Mouse (Mus musculus): ENCODE results near the gene Tmem63b. TPM values are rescaled to one million over a fixed set of nuclear protein-coding genes. Genes with fewer than 3 reads are reported as not detected.

The Tmem63b gene
- polyA plus RNA-seq, 1 experiment from 2014 or later, result 22.6 TPM

- no peak for TF ChIP-seq CTCF (IDR thresholded peaks at IDR 0.05; ENCODE audit: low read depth)
- no peak for ATAC-seq
- no peaks in the 10 kb centered on the region for H3K36me3 ChIP-seq (ENCODE audit: control insufficient read depth, insufficient read depth)
- no peak overlapping the region for H3K9ac ChIP-seq (ENCODE audit: low read depth, low read length)
- H3K4me3 ChIP-seq (ENCODE audit: low read depth, low read length), result no peak overlapping the region
- WGBS, result 44% methylated on average over 3 of the region's 3 CpGs
- H3K27me3 ChIP-seq (replicated peaks; ENCODE audit: control insufficient read depth, insufficient read depth, low read length), result no peaks in the 10 kb centered on the region
- H3K27ac ChIP-seq (ENCODE audit: low read depth, low read length), result no peak overlapping the region
- H3K4me1 ChIP-seq (replicated peaks; ENCODE audit: control insufficient read depth, insufficient read depth, low read length), result no peaks in the 10 kb centered on the region
- no peak overlapping the region for H3K4me2 ChIP-seq (replicated peaks; ENCODE audit: low read depth)
- H3K9me3 ChIP-seq (ENCODE audit: control insufficient read depth), result no peaks in the 10 kb centered on the region
Measured at GRCm38 (mm10) chr17:45709829-45710228, 23.1 kb upstream of the Tmem63b start.

DNA sequence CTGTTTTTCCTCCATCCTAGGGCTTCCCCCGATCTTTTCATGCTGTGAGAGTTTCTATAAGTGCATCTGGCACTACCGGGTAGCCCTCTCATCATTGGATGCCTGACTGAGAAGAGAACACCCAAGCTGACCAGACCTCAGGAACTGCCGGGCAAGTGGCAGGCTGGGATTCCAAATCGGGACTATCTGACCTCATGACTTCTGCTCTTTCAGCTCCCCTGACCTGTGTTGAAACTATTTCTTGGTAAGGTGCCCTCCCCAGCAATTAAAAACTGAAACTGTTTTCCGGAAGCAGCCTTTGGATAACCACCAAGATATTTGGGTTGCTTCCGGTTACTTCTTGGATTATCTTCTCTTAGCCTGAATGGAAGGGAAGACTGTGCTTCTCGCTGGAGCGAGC is 21.5 kb upstream of the Tmem63b start:
- Histone ChIP-seq H3K4me2 (replicated peaks; ENCODE audit: low read depth) (no peak overlapping the region), H3K36me3 (ENCODE audit: control insufficient read depth, insufficient read depth) (no peaks in the 10 kb centered on the region), H3K27me3 (replicated peaks; ENCODE audit: control insufficient read depth, insufficient read depth, low read length) (no peaks in the 10 kb centered on the region), H3K27ac (ENCODE audit: low read depth, low read length) (no peak overlapping the region), H3K9me3 (ENCODE audit: control insufficient read depth) (no peaks in the 10 kb centered on the region), H3K4me3 (ENCODE audit: low read depth, low read length) (no peak overlapping the region), H3K9ac (ENCODE audit: low read depth, low read length) (no peak overlapping the region), H3K4me1 (replicated peaks; ENCODE audit: control insufficient read depth, insufficient read depth, low read length) (no peaks in the 10 kb centered on the region)
- WGBS, result 80% methylated on average over 8 of the region's 8 CpGs
- ATAC-seq, result no peak
- TF ChIP-seq CTCF (IDR thresholded peaks at IDR 0.05; ENCODE audit: low read depth), result no peak

- Histone ChIP-seq H3K9me3 (ENCODE audit: control insufficient read depth) (no peaks in the 10 kb centered on the region), H3K4me1 (replicated peaks; ENCODE audit: control insufficient read depth, insufficient read depth, low read length) (no peaks in the 10 kb centered on the region), H3K36me3 (ENCODE audit: control insufficient read depth, insufficient read depth) (no peaks in the 10 kb centered on the region), H3K4me2 (replicated peaks; ENCODE audit: low read depth) (no peak overlapping the region), H3K27ac (ENCODE audit: low read depth, low read length) (no peak overlapping the region), H3K4me3 (ENCODE audit: low read depth, low read length) (no peak overlapping the region), H3K9ac (ENCODE audit: low read depth, low read length) (no peak overlapping the region), H3K27me3 (replicated peaks; ENCODE audit: control insufficient read depth, insufficient read depth, low read length) (no peaks in the 10 kb centered on the region)
- WGBS, result 34% methylated on average over 3 of the region's 3 CpGs
- TF ChIP-seq CTCF (IDR thresholded peaks at IDR 0.05; ENCODE audit: low read depth), result peak; percentile 43
- no peak for ATAC-seq
Measured at GRCm38 (mm10) chr17:45707376-45707775, 20.7 kb upstream of the Tmem63b start.

DNA sequence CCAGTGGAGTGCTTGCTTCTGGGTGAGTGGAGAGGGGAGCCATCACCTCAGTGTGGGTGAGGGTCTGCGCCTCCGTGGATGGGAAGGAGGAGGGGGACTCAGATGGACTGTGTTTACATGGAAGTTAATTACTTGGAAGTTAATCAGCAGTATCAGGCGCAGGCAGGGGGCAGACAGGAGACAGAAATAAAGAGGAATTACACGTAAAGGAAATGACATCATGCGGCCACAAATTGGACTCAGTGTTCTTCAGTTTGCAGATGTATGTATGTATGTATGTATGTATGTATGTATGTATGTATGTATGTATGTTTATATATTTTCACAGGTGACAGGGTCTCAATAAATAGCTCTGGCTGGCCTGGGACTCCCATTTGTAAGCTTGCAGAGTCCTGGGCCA is 20.1 kb upstream of the Tmem63b start:
- 74% methylated on average over 5 of the region's 5 CpGs for WGBS

GRCm38 (mm10) chr17:45703187-45703586 is 16.5 kb upstream of the Tmem63b start:
- no peak overlapping the region for H3K9ac ChIP-seq (ENCODE audit: low read depth, low read length)

More for the DNA sequence above, 20.1 kb upstream of the Tmem63b start:
- H3K4me2 ChIP-seq (replicated peaks; ENCODE audit: low read depth), result no peak overlapping the region
- H3K36me3 ChIP-seq (ENCODE audit: control insufficient read depth, insufficient read depth), result no peaks in the 10 kb centered on the region
- no peaks in the 10 kb centered on the region for H3K4me1 ChIP-seq (replicated peaks; ENCODE audit: control insufficient read depth, insufficient read depth, low read length)
- H3K4me3 ChIP-seq (ENCODE audit: low read depth, low read length), result no peak overlapping the region
- H3K9me3 ChIP-seq (ENCODE audit: control insufficient read depth), result no peaks in the 10 kb centered on the region
- ATAC-seq, result no peak
- H3K9ac ChIP-seq (ENCODE audit: low read depth, low read length), result no peak overlapping the region
- no peak overlapping the region for H3K27ac ChIP-seq (ENCODE audit: low read depth, low read length)
- 0 out of 2 replicates have a peak, but pooled peaks have one; percentile 7 for TF ChIP-seq CTCF (IDR thresholded peaks at IDR 0.05; ENCODE audit: low read depth)
- no peaks in the 10 kb centered on the region for H3K27me3 ChIP-seq (replicated peaks; ENCODE audit: control insufficient read depth, insufficient read depth, low read length)

GRCm38 (mm10) chr17:45702254-45702653 is 15.5 kb upstream of the Tmem63b start:
- Histone ChIP-seq H3K4me2 (replicated peaks; ENCODE audit: low read depth) (no peak overlapping the region), H3K4me3 (ENCODE audit: low read depth, low read length) (no peak overlapping the region), H3K27me3 (replicated peaks; ENCODE audit: control insufficient read depth, insufficient read depth, low read length) (no peaks in the 10 kb centered on the region), H3K9ac (ENCODE audit: low read depth, low read length) (no peak overlapping the region), H3K4me1 (replicated peaks; ENCODE audit: control insufficient read depth, insufficient read depth, low read length) (peaks cover 4% of the 10 kb centered on the region), H3K9me3 (ENCODE audit: control insufficient read depth) (no peaks in the 10 kb centered on the region), H3K36me3 (ENCODE audit: control insufficient read depth, insufficient read depth) (peaks cover 9% of the 10 kb centered on the region; the same call in 1 of the 2 replicates), H3K27ac (ENCODE audit: low read depth, low read length) (no peak overlapping the region)
- ATAC-seq, result peak; percentile 20; the same call in 1 of the 2 replicates
- TF ChIP-seq CTCF (IDR thresholded peaks at IDR 0.05; ENCODE audit: low read depth), result no peak
- WGBS, result 29% methylated on average over 4 of the region's 4 CpGs

More at GRCm38 (mm10) chr17:45703187-45703586, 16.5 kb upstream of the Tmem63b start:
- WGBS, result 65% methylated on average over 7 of the region's 7 CpGs
- Histone ChIP-seq H3K36me3 (ENCODE audit: control insufficient read depth, insufficient read depth) (peaks cover 4% of the 10 kb centered on the region; the same call in 1 of the 2 replicates), H3K4me1 (replicated peaks; ENCODE audit: control insufficient read depth, insufficient read depth, low read length) (peaks cover 4% of the 10 kb centered on the region), H3K27me3 (replicated peaks; ENCODE audit: control insufficient read depth, insufficient read depth, low read length) (no peaks in the 10 kb centered on the region), H3K4me3 (ENCODE audit: low read depth, low read length) (no peak overlapping the region), H3K4me2 (replicated peaks; ENCODE audit: low read depth) (no peak overlapping the region), H3K27ac (ENCODE audit: low read depth, low read length) (no peak overlapping the region; the same call in 1 of the 2 replicates), H3K9me3 (ENCODE audit: control insufficient read depth) (no peaks in the 10 kb centered on the region)
- no peak for ATAC-seq
- no peak for TF ChIP-seq CTCF (IDR thresholded peaks at IDR 0.05; ENCODE audit: low read depth)

GRCm38 (mm10) chr17:45701236-45701591 is 14.5 kb upstream of the Tmem63b start:
- Histone ChIP-seq H3K4me3 (ENCODE audit: low read depth, low read length) (no peak overlapping the region), H3K9ac (ENCODE audit: low read depth, low read length) (no peak overlapping the region), H3K27me3 (replicated peaks; ENCODE audit: control insufficient read depth, insufficient read depth, low read length) (no peaks in the 10 kb centered on the region), H3K36me3 (ENCODE audit: control insufficient read depth, insufficient read depth) (peaks cover 13% of the 10 kb centered on the region; the same call in 1 of the 2 replicates), H3K27ac (ENCODE audit: low read depth, low read length) (no peak overlapping the region), H3K4me2 (replicated peaks; ENCODE audit: low read depth) (no peak overlapping the region), H3K4me1 (replicated peaks; ENCODE audit: control insufficient read depth, insufficient read depth, low read length) (peaks cover 4% of the 10 kb centered on the region), H3K9me3 (ENCODE audit: control insufficient read depth) (no peaks in the 10 kb centered on the region)
- 73% methylated on average over 9 of the region's 9 CpGs for WGBS
- ATAC-seq, result no peak
- no peak for TF ChIP-seq CTCF (IDR thresholded peaks at IDR 0.05; ENCODE audit: low read depth)

Measured in intestine, postnatal 0 days (tissue).